ENCODE assay signal across 26 mouse cellular contexts in genomic region chr2:57661838-57662237, GRCm38 (mm10).
"Had no signal": no experiment of that assay in that cellular context is flagged by ENCODE, and none has a peak within 500 bp of the region (broad histone marks: within the 10 kb centered on the region; RNA-seq: fewer than 3 reads in every experiment).

No protein-coding gene starts in this region.

- H3K4me3 ChIP-seq: heart, embryonic 10.5 days; heart, embryonic 12.5 days; hindbrain, embryonic 10.5 days; hindbrain, embryonic 12.5 days; hindbrain, embryonic 15.5 days; kidney, embryonic 15.5 days; limb, embryonic 13.5 days; limb, embryonic 15.5 days; liver, embryonic 12.5 days had no signal

- DNase-seq: gastrocnemius, postnatal 14 days; gastrocnemius, postnatal 36 days; heart, adult 18-20 months; heart, postnatal 10 days; heart, postnatal 4 days; kidney, adult 11 months; kidney, adult 2 months; kidney, adult 9 months; kidney, postnatal 14 days; kidney, postnatal 36 days; layer of hippocampus, adult 9-11 months; layer of hippocampus, postnatal 36 days; left cerebral cortex, postnatal 4 days had no signal

- H3K36me3 ChIP-seq: heart, embryonic 10.5 days; heart, embryonic 12.5 days; hindbrain, embryonic 10.5 days; hindbrain, embryonic 12.5 days; hindbrain, embryonic 15.5 days; kidney, embryonic 15.5 days; limb, embryonic 13.5 days; limb, embryonic 15.5 days; liver, embryonic 12.5 days had no signal

- H3K9me3 ChIP-seq: heart, embryonic 10.5 days; heart, embryonic 12.5 days; hindbrain, embryonic 10.5 days; hindbrain, embryonic 12.5 days; hindbrain, embryonic 15.5 days; kidney, embryonic 15.5 days; limb, embryonic 13.5 days; limb, embryonic 15.5 days; liver, embryonic 12.5 days had no signal

- H3K4me1 ChIP-seq: heart, embryonic 10.5 days; heart, embryonic 12.5 days; hindbrain, embryonic 10.5 days; hindbrain, embryonic 12.5 days; hindbrain, embryonic 15.5 days; kidney, embryonic 15.5 days; limb, embryonic 13.5 days; limb, embryonic 15.5 days; liver, embryonic 12.5 days had no signal

- ATAC-seq: hindbrain, postnatal 0 days; intestine, embryonic 16.5 days; liver, embryonic 12.5 days had no signal

- H3K27ac ChIP-seq: heart, embryonic 10.5 days; hindbrain, embryonic 10.5 days; hindbrain, embryonic 12.5 days; hindbrain, embryonic 15.5 days; hindbrain, postnatal 0 days; kidney, embryonic 15.5 days; kidney, postnatal 0 days; limb, embryonic 13.5 days; limb, embryonic 15.5 days; liver, embryonic 12.5 days; liver, embryonic 14.5 days had no signal

- H3K4me2 ChIP-seq: heart, embryonic 12.5 days; hindbrain, embryonic 12.5 days; hindbrain, embryonic 15.5 days; kidney, embryonic 15.5 days; limb, embryonic 13.5 days; limb, embryonic 15.5 days; liver, embryonic 12.5 days had no signal

- H3K9ac ChIP-seq: heart, embryonic 12.5 days; hindbrain, embryonic 12.5 days; hindbrain, embryonic 15.5 days; kidney, embryonic 15.5 days; limb, embryonic 13.5 days; limb, embryonic 15.5 days; liver, embryonic 12.5 days; liver, embryonic 14.5 days had no signal

- H3K27me3 ChIP-seq: heart, embryonic 12.5 days; hindbrain, embryonic 12.5 days; hindbrain, embryonic 15.5 days; kidney, embryonic 15.5 days; limb, embryonic 13.5 days; limb, embryonic 15.5 days; liver, embryonic 12.5 days had no signal
